ENCODE assay signal across 14 mouse cellular contexts in genomic region chr1:158597996-158598395, GRCm38 (mm10).
DNase-seq lines count a peak whose midpoint lies in the region; ATAC-seq and TF ChIP-seq lines count a peak whose summit lies in the region.
"Had no signal": no experiment of that assay in that cellular context is flagged by ENCODE, and none has a peak within 500 bp of the region (broad histone marks: within the 10 kb centered on the region; RNA-seq: fewer than 3 reads in every experiment).

No protein-coding gene starts in this region.

- no peaks in the 10 kb centered on the region for H3K4me1 ChIP-seq in intestine, postnatal 0 days (replicated peaks; ENCODE audit: control insufficient read depth, insufficient read depth, low read length)
- H3K4me1 ChIP-seq in intestine, embryonic 16.5 days (ENCODE audit: control insufficient read depth, insufficient read depth, low read length): no peaks in the 10 kb centered on the region
- H3K4me1 ChIP-seq in midbrain, postnatal 0 days (ENCODE audit: insufficient read depth, low read length): no peaks in the 10 kb centered on the region
- peaks cover 8% of the 10 kb centered on the region for H3K4me1 ChIP-seq in midbrain, embryonic 10.5 days
- H3K4me1 ChIP-seq: neural tube, embryonic 12.5 days had no signal

- no peak overlapping the region for H3K9ac ChIP-seq in intestine, postnatal 0 days (ENCODE audit: low read depth, low read length)
- no peak overlapping the region for H3K9ac ChIP-seq in intestine, embryonic 16.5 days (ENCODE audit: low read depth, low read length)
- H3K9ac ChIP-seq in midbrain, postnatal 0 days (replicated peaks; ENCODE audit: low read length, poor library complexity, severe bottlenecking): no peak overlapping the region
- H3K9ac ChIP-seq: hindbrain, embryonic 14.5 days; limb, embryonic 15.5 days; neural tube, embryonic 12.5 days had no signal

- WGBS in intestine, postnatal 0 days: 72% methylated on average over 7 of the region's 7 CpGs
- 76% methylated on average over 7 of the region's 7 CpGs for WGBS in intestine, embryonic 16.5 days
- WGBS in midbrain, postnatal 0 days: 84% methylated on average over 7 of the region's 7 CpGs
- 80% methylated on average over 7 of the region's 7 CpGs for WGBS in midbrain, embryonic 10.5 days

- no peaks in the 10 kb centered on the region for H3K36me3 ChIP-seq in intestine, postnatal 0 days (ENCODE audit: control insufficient read depth, insufficient read depth)
- H3K36me3 ChIP-seq in intestine, embryonic 16.5 days (ENCODE audit: control insufficient read depth, insufficient read depth, low read length): no peaks in the 10 kb centered on the region
- H3K36me3 ChIP-seq in midbrain, postnatal 0 days (ENCODE audit: insufficient read depth, low read length): peaks cover 6% of the 10 kb centered on the region; the same call in 1 of the 2 replicates
- peaks cover 10% of the 10 kb centered on the region for H3K36me3 ChIP-seq in midbrain, embryonic 10.5 days
- H3K36me3 ChIP-seq: limb, embryonic 15.5 days; neural tube, embryonic 12.5 days had no signal

- no peak for ATAC-seq in intestine, postnatal 0 days
- ATAC-seq in intestine, embryonic 16.5 days: no peak
- ATAC-seq in midbrain, postnatal 0 days (ENCODE audit: low FRiP score): no peak
- ATAC-seq: CD4-positive, CD25-positive, alpha-beta regulatory T cell, adult 4 months had no signal

- no peaks in the 10 kb centered on the region for H3K9me3 ChIP-seq in intestine, postnatal 0 days (ENCODE audit: control insufficient read depth)
- no peaks in the 10 kb centered on the region for H3K9me3 ChIP-seq in intestine, embryonic 16.5 days (ENCODE audit: control insufficient read depth, low read length)
- H3K9me3 ChIP-seq in midbrain, postnatal 0 days (ENCODE audit: low read length): no peaks in the 10 kb centered on the region
- H3K9me3 ChIP-seq in midbrain, embryonic 10.5 days (replicated peaks): no peaks in the 10 kb centered on the region
- H3K9me3 ChIP-seq: limb, embryonic 15.5 days; neural tube, embryonic 12.5 days had no signal

- no peak for DNase-seq in midbrain, postnatal 0 days (ENCODE audit: low spot score)
- DNase-seq in midbrain, embryonic 10.5 days (ENCODE audit: low spot score): no peak
- DNase-seq in R1 (ENCODE audit: low read depth, low spot score): peak; percentile 60
- no peak for DNase-seq in right cerebral cortex, postnatal 14 days
- no peak for DNase-seq in adrenal gland, postnatal 14 days
- DNase-seq: adrenal gland, postnatal 36 days; kidney, adult 2 months; thymus, adult 18-20 months had no signal

- TF ChIP-seq CTCF in intestine, postnatal 0 days (IDR thresholded peaks at IDR 0.05; ENCODE audit: low read depth): peak; percentile 32
- peak; percentile 56 for TF ChIP-seq CTCF in midbrain, postnatal 0 days (IDR thresholded peaks at IDR 0.05)

- no peak overlapping the region for H3K4me2 ChIP-seq in intestine, postnatal 0 days (replicated peaks; ENCODE audit: low read depth)
- H3K4me2 ChIP-seq in intestine, embryonic 16.5 days (ENCODE audit: low read depth, low read length): no peak overlapping the region
- no peak overlapping the region for H3K4me2 ChIP-seq in midbrain, postnatal 0 days (ENCODE audit: low read depth, low read length, poor library complexity, severe bottlenecking)
- H3K4me2 ChIP-seq: hindbrain, embryonic 14.5 days; limb, embryonic 15.5 days; neural tube, embryonic 12.5 days had no signal

- no peak overlapping the region for H3K27ac ChIP-seq in intestine, postnatal 0 days (ENCODE audit: low read depth, low read length)
- H3K27ac ChIP-seq in intestine, embryonic 16.5 days (ENCODE audit: low read length): no peak overlapping the region
- no peak overlapping the region for H3K27ac ChIP-seq in midbrain, postnatal 0 days (ENCODE audit: low read depth, low read length)
- no peak overlapping the region for H3K27ac ChIP-seq in midbrain, embryonic 10.5 days (replicated peaks)
- H3K27ac ChIP-seq: hindbrain, embryonic 14.5 days; limb, embryonic 15.5 days; neural tube, embryonic 12.5 days had no signal

- H3K4me3 ChIP-seq in intestine, postnatal 0 days (ENCODE audit: low read depth, low read length): no peak overlapping the region
- no peak overlapping the region for H3K4me3 ChIP-seq in intestine, embryonic 16.5 days (ENCODE audit: low read length)
- H3K4me3 ChIP-seq in midbrain, postnatal 0 days (ENCODE audit: low read depth, low read length): no peak overlapping the region
- no peak overlapping the region for H3K4me3 ChIP-seq in midbrain, embryonic 10.5 days
- H3K4me3 ChIP-seq: limb, embryonic 15.5 days; neural tube, embryonic 12.5 days had no signal

- H3K27me3 ChIP-seq in intestine, postnatal 0 days (replicated peaks; ENCODE audit: control insufficient read depth, insufficient read depth, low read length): no peaks in the 10 kb centered on the region
- H3K27me3 ChIP-seq in intestine, embryonic 16.5 days (replicated peaks; ENCODE audit: control insufficient read depth, insufficient read depth, low read length): no peaks in the 10 kb centered on the region
- H3K27me3 ChIP-seq in midbrain, postnatal 0 days (ENCODE audit: insufficient read depth, low read length): no peaks in the 10 kb centered on the region
- no peaks in the 10 kb centered on the region for H3K27me3 ChIP-seq in midbrain, embryonic 10.5 days (ENCODE audit: low read depth, poor library complexity, severe bottlenecking)
- H3K27me3 ChIP-seq: limb, embryonic 15.5 days; neural tube, embryonic 12.5 days had no signal
